Mouse (Mus musculus) gastrocnemius, adult 18-20 months (tissue): ENCODE measurements around the gene Cdk2ap2. TPM values are rescaled to one million over a fixed set of nuclear protein-coding genes. Genes with fewer than 3 reads are reported as not detected.
A peak's percentile ranks its signal among the peaks of the same experiment; 100 is the strongest.
"Not testable (repeated sequence)": the region's sequence is repeated elsewhere in the genome, so short reads cannot be mapped to it uniquely, and the experiment has no call there.

ENCODE experiments used
- DNase-seq: peaks from one replicate; pipeline ENCODE4 v3.0.0; 2021; ENCODE audit warnings: low spot score
- total RNA-seq, 2 experiments: library from RNA; stranded (reverse); gene quantifications; 2 replicates each; pipeline ENCODE4 v1.2.3; 2021

Gene Cdk2ap2
- total RNA-seq, 2 experiments from 2014 or later: 18.7 to 19.9 TPM

DNA sequence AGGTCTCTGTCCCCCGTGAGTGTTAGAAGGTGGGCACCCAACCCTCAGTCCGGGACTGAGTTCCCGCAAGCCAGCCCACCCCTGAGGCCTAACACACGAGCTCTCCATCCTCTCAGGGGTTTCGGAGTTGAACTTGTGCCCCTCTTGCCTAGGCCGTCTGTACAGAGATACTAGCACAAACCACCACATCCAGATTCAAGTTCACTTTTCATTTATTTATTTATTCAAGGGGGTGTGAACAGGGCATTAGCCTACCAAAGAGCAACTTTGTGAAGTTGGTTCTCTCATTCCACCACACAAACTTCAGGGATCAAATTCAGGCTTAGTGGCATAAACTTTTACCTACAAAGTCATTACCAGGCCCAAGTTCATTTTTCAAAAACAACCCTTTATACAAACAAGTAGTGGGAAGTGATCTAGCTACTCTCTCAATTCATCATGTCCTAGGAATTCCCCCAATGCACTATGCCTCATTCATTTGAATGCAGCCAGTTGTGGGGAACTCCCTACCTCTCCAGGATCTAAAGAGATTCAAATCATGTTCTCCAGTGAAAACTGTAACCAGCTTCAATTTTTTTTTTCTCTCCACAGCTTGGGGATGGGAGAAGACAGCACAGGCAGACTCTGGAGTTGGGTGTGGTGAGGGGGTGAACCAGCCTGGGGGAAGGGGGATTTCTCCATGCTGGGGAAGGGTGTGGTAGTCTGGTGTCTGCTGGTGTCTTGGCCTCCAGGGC is 38.4 kb downstream of the Cdk2ap2 start:
- DNase-seq: not testable (repeated sequence)

DNA sequence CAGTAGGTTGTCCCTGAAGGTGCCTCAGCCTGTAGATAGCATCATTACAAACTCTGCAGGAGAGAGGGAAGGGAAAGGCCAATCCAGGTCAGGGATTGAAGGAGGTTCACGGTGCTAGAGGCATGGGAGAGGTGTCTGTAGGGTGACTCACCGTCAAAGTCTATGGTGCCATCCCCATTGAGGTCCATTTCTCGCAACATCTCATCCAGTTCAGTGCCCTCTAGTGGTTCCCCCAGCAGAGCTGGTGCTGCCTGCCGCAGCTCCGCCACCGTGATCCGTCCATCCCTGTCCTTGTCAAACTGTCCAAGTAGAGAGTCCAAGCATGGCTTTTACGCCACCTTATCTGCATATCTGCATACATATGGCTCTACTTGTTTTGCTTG is 39.0 kb downstream of the Cdk2ap2 start:
- not testable (repeated sequence) for DNase-seq

DNA sequence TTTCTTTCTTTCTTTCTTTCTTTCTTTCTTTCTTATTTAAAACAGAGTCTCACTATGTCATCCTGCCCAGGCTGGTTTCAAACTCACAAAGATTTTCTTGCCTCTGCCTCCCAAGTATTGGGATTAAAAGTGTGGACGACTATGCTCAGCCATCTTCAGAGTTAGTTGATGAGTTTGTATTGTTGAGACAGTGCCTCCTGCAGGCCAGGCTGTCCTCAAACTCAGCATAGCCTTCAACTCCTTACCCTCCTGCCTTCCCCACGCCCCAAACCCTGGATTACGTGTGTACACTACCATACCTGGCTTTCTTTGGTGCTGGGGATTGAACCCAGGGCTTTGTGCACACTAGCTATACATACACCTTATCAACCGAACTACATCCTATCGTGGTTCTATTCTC is 39.5 kb downstream of the Cdk2ap2 start:
- no peak for DNase-seq

DNA sequence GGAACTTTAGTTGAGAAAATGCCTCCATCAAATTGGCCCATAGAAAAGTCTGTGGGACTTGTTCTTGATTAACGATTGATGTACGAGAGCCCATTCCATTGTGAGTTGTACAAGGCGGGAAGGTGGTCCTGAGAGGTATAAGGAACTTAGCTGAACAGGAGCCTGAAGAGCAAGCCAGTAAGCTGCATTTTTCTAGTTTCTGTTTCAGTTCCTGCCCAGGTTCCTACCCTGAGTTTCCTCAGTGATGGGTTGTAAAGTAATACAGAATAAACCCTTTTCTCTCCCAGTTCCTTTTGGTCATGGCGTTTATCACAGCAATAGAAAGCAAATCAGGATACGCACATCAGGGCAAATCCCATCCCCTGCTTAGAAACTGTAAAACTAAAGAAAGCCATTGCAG is 40.9 kb downstream of the Cdk2ap2 start:
- DNase-seq: no peak

DNA sequence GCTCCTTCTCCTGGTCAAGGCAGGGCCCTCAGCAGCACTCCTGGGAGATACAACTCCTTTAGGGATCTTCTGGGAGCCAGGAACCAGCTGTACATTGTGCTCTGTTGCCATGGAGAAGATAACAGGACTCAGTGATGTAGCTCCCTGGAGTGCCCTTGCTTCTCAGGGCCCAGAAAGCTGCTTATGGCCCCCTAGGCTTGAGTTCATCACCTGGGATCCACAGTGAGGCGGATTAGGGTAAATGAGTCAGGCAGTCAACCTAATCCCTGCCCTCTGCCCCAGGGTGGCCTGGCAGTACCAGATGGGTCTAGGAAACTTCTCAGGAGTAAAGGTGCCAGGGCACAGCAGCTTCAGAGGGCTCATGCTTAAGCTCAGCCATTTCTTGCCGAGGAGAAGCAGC is 42.5 kb downstream of the Cdk2ap2 start, which contains the start of gene Gpr152:
Gpr152 (plus strand) TSS at position 342 of the 400 bp plus-strand sequence.
- no peak for DNase-seq

DNA sequence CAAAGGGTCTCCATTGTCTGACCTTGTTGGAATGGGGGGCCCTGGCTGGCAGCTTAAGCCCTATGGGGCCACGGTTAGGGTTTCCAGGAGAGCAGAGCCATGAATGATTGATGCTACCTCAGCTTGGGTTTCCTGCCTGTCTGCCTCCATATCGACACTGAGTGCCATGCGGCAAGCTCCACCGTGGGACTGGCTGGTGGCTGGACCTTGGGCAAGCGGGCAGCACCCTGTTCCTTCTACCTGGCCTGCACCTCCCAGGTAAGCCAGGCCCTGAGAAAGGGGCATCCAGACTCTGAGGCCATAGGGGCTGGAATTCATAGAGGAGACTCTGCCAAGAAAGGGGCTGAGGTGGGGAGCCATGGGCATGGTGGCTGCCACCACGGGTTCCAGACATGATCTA is 43.2 kb downstream of the Cdk2ap2 start:
- no peak for DNase-seq

DNA sequence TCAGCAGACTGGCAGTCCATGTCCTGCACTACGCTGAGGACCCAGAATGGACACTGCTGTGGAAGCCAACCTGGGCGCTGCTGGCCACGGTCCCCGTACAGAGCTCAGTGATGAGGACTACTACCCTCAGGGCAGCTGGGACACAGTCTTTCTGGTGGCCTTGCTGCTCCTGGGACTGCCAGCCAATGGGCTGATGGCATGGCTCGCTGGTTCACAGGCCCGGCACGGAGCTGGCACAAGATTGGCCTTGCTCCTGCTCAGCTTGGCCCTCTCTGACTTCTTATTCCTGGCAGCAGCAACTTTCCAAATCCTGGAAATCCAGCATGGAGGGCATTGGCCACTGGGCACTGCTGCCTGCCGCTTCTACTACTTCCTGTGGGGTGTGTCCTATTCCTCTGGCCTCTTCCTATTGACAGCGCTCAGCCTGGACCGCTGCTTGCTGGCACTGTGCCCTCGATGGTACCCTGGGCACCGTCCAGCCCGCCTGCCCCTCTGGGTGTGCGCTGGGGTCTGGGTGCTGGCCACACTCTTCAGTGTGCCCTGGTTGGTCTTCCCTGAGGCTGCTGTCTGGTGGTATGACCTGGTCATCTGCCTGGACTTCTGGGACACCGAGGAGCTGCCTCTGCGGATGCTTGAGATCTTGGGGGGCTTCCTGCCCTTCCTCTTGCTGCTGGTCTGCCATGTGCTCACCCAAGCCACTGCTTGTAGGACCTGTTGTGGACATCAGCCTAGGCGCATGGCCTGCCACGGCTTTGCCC is 45.6 kb downstream of the Cdk2ap2 start:
- no peak for DNase-seq

DNA sequence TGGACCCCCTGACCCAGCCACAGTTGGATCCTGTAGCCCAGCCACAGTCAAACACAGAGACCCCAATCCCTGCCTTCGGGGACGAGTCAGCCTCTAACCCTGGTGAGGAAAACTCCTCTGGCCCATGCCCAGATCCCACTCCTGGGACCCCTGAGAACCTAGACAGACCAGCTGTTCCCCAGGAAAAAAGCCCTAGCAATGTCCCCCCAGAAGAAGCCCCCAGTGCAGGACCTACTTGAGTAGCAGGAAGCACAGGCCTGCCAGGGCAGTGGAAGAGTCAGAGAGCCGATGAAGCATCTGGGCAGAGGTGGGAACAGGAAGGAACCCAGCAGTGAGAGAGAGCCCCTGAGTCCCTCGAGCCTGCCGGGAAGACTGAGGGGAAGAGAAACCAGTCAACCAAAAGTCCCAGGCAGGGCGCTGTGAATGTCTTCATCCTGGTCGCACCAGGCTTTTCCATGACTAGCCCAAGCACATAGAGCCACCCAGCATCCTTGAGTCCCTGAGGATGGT is 46.8 kb downstream of the Cdk2ap2 start, which contains the start of gene Cabp4:
Cabp4 (minus strand) TSS at position 275 of the 510 bp plus-strand sequence.
- no peak for DNase-seq

DNA sequence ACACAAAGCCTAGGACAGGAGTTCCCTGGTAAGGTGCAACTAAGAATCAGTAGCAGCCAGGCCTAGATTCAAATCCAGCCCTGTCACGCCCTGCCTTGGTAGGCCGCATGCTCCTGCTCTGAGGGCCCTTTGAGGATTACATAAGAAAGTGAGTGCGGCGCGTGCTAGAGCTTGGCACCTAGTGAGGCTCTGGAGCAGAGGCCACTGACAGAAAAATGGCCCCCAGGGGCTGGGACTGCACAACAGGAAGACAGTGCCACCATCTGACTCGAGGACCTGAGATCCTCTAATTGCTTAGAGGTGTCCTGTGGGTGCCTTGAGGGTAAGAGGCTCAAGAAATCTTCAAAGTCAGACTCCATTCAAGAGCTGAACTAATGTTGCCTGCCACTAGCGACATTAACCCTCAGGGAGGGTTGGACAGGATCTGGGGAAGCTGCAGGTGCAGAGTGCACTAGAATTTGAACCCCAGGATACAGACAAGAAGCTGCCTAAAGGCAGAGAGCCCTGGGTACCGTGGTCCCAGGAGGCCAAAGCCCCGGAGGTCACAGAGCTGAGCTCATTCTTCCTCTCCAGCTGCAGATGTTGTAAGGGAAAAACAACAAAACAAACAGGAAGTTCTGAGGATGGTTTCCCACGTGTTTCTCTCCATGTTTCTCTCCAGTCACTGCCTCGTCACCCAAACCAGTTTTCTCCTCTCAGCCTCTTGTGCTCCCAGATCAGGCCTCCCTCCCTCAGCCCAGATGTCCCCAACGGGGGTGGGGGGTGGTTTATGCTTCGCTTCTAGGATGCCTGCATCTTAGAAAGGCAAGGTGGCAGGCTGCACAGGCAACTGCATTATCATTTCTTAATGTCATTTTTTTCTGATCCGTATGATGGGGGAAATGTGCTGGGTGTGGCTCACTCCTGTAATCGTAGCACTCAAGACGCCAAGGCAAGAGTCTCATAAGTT is 47.8 kb downstream of the Cdk2ap2 start:
- DNase-seq: peak; percentile 33

DNA sequence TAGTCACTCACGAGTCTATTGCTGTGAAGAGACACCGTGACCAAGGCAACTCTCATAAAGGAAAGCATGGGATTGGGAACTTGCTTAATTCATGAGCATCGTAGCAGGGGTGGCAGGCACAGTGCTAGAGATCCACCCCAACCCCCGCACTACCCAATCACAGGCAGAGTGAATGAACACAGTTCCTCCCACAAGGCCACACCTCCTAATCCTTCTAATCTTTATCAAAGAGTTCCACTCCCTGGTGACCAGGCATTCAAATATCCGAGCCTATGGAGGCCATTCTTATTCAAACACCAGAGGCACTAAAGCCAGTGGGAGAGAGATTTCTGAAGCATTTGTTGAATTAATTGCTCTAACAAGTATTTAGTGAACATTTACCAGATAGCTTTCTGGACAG is 49.0 kb downstream of the Cdk2ap2 start:
- DNase-seq: no peak

DNA sequence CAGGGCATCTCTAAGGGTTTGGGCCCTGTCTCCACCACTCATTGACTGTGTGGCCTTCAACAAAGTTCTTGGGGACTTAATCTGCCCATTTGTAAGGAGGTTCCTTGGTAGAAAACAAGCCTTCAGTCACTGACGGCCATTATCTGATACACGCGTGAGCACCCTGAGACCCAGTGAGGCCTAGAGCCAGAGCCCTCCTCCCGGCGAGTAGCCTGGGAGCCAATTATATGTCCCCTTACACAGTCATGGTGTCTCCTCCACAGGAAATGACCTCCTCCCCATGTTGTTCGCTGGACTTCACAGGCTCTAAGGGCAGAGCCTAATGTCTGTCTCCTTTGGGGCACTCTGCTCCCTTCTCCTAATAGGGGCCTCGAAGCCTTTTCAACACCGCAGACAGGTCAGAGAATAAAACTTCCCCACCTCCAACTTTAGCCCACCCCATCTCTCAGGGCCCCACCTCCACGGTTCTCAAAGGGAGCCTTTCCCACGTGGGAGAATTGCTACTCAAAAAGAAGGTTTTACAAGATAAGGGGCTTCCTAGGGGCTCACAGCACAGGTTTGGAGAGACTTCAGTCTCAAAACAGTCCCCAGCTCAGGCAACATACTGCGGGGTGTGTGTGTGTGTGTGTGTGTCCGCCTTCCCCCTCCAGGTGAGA is 49.5 kb downstream of the Cdk2ap2 start:
- DNase-seq: no peak

DNA sequence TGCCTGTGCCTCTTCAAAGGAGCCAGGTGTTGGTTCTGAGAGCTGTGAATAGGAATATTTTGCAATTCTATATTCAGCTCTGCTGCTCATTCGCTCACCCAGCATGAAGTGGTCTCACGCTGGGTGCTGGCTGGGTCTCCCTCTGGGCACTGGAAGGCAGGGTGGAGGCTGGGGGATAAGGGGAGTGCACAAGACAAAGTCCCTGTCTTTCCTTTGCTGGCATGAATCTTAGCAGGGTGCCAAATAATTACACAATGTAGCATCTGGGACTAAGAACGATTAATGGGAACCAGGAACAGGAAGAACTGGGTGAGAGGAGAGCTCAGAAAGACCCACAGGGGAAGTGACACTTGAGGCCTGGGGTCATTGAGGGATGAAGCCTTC is 50.0 kb downstream of the Cdk2ap2 start:
- DNase-seq: no peak

DNA sequence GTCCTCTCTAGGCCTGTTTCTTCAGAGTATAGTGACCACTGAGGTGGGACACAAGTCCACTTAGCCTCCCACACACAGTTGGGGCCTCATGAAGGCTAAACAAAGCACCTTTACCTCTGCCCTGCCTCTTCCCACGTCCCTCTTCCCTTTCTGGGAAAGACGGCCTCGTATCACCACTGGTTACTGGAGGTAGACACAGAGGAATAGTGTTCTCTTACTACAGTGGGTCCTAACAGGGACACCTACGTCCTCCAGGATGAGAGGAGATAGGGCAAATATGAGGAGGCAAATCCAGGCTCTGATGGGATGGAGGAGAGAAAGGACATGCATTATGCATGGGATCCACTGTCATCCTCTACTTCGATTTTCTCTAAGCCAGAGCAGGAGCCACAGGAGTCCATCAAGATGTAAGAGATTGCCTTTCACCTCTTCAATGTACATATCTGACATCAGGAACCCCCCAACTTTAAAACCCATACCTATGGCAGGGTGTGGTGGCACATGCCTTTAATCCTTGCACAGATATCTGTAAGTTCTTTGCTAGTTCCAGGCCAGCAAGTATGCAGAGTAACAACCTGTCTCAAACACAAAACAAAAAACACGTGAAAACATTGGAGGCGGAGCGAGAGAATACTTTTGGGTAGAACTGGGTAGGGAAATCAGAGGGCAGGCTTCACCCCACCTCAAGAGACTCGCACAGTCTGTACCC is 51.0 kb downstream of the Cdk2ap2 start:
- no peak for DNase-seq

DNA sequence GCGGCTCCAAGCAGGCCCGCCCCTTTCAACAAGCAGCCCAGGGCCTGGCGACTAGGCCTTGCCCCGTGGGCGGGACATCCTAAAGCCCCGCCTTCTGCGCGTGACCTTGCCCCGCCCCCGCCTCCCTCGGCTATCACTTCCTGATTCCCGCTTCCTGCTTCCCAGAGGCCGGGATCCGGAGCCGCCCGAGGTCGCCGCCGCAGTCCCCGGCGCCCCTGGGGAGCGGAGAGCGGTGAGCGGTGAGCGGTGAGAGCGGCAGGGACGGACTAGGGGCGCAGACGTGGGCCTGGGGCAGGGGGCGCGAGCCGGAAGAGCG is 51.5 kb downstream of the Cdk2ap2 start, which contains the start of gene Coro1b:
Coro1b (plus strand) TSS at position 129 of the 316 bp plus-strand sequence.
- DNase-seq: peak; percentile 97

Other genes starting within 250 kb of the Cdk2ap2 start
- 1 to 10 TPM; 1.4 to 3.0 TPM for gene Chka, start 245.4 kb upstream of the Cdk2ap2 start, total RNA-seq
- 1 to 10 TPM; 2.5 to 4.0 TPM for gene Tcirg1, start 190.0 kb upstream of the Cdk2ap2 start, total RNA-seq
- gene Ndufs8, start 184.4 kb upstream of the Cdk2ap2 start, total RNA-seq: 100 to 1,000 TPM; 257 to 270 TPM
- under 1 TPM; 0.62 to 0.83 TPM for gene Aldh3b1, start 167.4 kb upstream of the Cdk2ap2 start, total RNA-seq
- 1 to 10 TPM; 3.2 to 5.8 TPM for gene Unc93b1, start 162.0 kb upstream of the Cdk2ap2 start, total RNA-seq
- not detected for gene Aldh3b3, start 138.5 kb upstream of the Cdk2ap2 start, total RNA-seq
- gene Aldh3b2, start 124.9 kb upstream of the Cdk2ap2 start, total RNA-seq: under 1 TPM; 0.14 to 0.26 TPM
- 1 to 10 TPM; 1.3 to 2.0 TPM for gene Acy3, start 110.6 kb upstream of the Cdk2ap2 start, total RNA-seq
- not detected for gene Tbx10, start 104.4 kb upstream of the Cdk2ap2 start, total RNA-seq
- 10 to 100 TPM; 23.8 to 30.1 TPM for gene Nudt8, start 96.6 kb upstream of the Cdk2ap2 start, total RNA-seq
- under 1 TPM; 0.14 to 0.40 TPM for gene Gm49405, start 96.6 kb upstream of the Cdk2ap2 start, total RNA-seq
- gene Doc2g, start 93.9 kb upstream of the Cdk2ap2 start, total RNA-seq: under 1 TPM; 0.82 to 1.00 TPM
- gene Ndufv1, start 84.4 kb upstream of the Cdk2ap2 start, total RNA-seq: 100 to 1,000 TPM; 423 to 466 TPM
- 100 to 1,000 TPM; 480 to 487 TPM for gene Gstp1, start 59.2 kb upstream of the Cdk2ap2 start, total RNA-seq
- 100 to 1,000 TPM; 206 to 226 TPM for gene Gstp2, start 51.2 kb upstream of the Cdk2ap2 start, total RNA-seq
- gene Gstp3, start 37.6 kb upstream of the Cdk2ap2 start, total RNA-seq: not detected
- gene Cabp2, start 15.6 kb upstream of the Cdk2ap2 start, total RNA-seq: not detected
- 1 to 10 TPM; 2.0 to 3.7 TPM for gene Pitpnm1, start 2.8 kb downstream of the Cdk2ap2 start, total RNA-seq
- gene Aip, start 28.7 kb downstream of the Cdk2ap2 start, total RNA-seq: 10 to 100 TPM; 82.2 to 84.7 TPM
- gene Gpr152, start 42.6 kb downstream of the Cdk2ap2 start, total RNA-seq: not detected
- not detected for gene Cabp4, start 46.9 kb downstream of the Cdk2ap2 start, total RNA-seq
- 10 to 100 TPM; 11.9 to 13.4 TPM for gene Coro1b, start 51.4 kb downstream of the Cdk2ap2 start, total RNA-seq
- gene Ptprcap, start 56.4 kb downstream of the Cdk2ap2 start, total RNA-seq: not detected
- 10 to 100 TPM; 24.8 to 25.9 TPM for gene Rps6kb2, start 66.2 kb downstream of the Cdk2ap2 start, total RNA-seq
- 10 to 100 TPM; 21.8 to 30.3 TPM for gene Carns1, start 78.3 kb downstream of the Cdk2ap2 start, total RNA-seq
- 1 to 10 TPM; 5.5 to 5.9 TPM for gene Tbc1d10c, start 94.1 kb downstream of the Cdk2ap2 start, total RNA-seq
- gene Ppp1ca, start 94.9 kb downstream of the Cdk2ap2 start, total RNA-seq: 100 to 1,000 TPM; 200 to 201 TPM
- gene Rad9a, start 104.5 kb downstream of the Cdk2ap2 start, total RNA-seq: 1 to 10 TPM; 2.6 to 2.8 TPM
- under 1 TPM; 0.34 to 0.47 TPM for gene Clcf1, start 117.1 kb downstream of the Cdk2ap2 start, total RNA-seq
- not detected for gene AC109138.7, start 117.2 kb downstream of the Cdk2ap2 start, total RNA-seq
- gene Pold4, start 134.7 kb downstream of the Cdk2ap2 start, total RNA-seq: 10 to 100 TPM; 16.3 to 17.8 TPM
- gene Ssh3, start 172.0 kb downstream of the Cdk2ap2 start, total RNA-seq: 1 to 10 TPM; 2.8 to 3.4 TPM
- under 1 TPM; 0.16 to 0.81 TPM for gene Ankrd13d, start 186.0 kb downstream of the Cdk2ap2 start, total RNA-seq
- 10 to 100 TPM; 50.7 to 60.8 TPM for gene Grk2, start 209.0 kb downstream of the Cdk2ap2 start, total RNA-seq